Mouse (Mus musculus): Measurements from ENCODE around the gene Atp5b.
"Not testable (repeated sequence)": the region's sequence is repeated elsewhere in the genome, so short reads cannot be mapped to it uniquely, and the experiment has no call there.

Atp5b gene

DNA sequence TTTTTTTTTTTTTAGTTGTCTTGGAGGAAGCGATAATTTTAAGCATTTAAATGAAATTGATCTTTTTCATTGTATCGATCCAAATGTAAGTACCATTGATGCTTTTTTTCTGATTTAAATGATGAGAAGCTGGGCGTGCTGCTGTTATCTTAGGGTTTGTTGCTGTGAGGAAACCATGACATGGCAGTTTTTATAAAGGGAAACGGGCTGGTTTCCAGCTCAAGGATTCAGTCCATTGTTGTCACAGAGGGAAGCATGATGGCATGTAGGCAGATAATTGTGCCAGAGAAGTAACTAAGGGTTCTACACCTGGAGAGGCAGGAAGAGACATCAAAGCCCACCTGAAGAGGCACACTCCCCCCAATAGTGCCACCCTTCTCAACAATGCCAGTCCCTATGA, 13.9 kb upstream of the Atp5b start:
- DNase-seq (ENCODE audit: low read depth, low spot score), result no peak

- DNase-seq (ENCODE audit: low read depth, low spot score), result not testable (repeated sequence)
Observed at GRCm38 (mm10) chr10:128070432-128070831, 12.6 kb upstream of the Atp5b start.

GRCm38 (mm10) chr10:128078269-128078668, 4.8 kb upstream of the Atp5b start:
- DNase-seq (ENCODE audit: low read depth, low spot score), result not testable (repeated sequence)

DNA sequence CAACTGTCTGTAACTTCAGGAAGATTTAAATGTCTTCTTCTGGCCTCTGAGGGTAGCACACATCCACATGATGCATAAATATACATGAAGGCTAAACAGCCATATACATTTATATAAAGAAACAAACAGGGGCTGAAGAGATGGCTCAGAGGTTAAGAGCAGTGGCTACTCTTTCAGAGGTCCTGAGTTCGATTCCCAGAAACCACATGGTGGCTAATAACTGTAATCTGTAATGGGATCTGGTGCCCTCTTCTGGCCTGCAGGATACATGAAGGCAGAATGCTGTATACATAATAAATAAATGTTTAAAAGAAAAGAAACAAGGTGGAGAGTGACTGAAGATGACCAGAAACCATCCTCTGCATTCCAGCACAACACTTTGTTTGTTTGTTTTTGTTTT, 2.6 kb upstream of the Atp5b start:
- DNase-seq (ENCODE audit: low read depth, low spot score), result no peak

GRCm38 (mm10) chr10:128081807-128082476, 1.1 kb upstream of the Atp5b start:
- DNase-seq (ENCODE audit: low read depth, low spot score), result no peak

- DNase-seq (ENCODE audit: low read depth, low spot score), result no peak
Observed at GRCm38 (mm10) chr10:128082477-128082808, 630 bp upstream of the Atp5b start.

- DNase-seq (ENCODE audit: low read depth, low spot score), result no peak
Observed at GRCm38 (mm10) chr10:128083688-128084087, 615 bp downstream of the Atp5b start.

- DNase-seq (ENCODE audit: low read depth, low spot score), result no peak
Observed at GRCm38 (mm10) chr10:128084160-128084559, 1.1 kb downstream of the Atp5b start.

DNA sequence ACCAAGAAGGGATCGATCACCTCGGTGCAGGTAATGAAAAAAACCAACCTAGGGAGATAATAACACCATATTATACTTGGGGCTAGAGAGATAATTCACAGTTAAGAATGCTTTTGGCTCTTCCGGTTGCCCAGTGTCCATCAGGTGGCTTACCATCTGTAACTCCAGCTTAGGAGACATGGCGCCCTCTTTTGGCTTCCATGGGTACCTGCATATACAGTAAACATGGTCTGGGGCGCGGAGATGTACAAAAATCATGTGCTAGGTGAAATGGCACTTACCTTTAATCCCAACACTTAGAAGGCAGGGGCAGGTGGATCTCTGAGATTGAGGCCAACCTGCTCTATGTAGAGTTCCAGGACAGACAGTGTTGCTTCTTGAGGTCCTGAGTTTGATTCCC, 3.3 kb downstream of the Atp5b start:
- no peak for DNase-seq (ENCODE audit: low read depth, low spot score)

DNA sequence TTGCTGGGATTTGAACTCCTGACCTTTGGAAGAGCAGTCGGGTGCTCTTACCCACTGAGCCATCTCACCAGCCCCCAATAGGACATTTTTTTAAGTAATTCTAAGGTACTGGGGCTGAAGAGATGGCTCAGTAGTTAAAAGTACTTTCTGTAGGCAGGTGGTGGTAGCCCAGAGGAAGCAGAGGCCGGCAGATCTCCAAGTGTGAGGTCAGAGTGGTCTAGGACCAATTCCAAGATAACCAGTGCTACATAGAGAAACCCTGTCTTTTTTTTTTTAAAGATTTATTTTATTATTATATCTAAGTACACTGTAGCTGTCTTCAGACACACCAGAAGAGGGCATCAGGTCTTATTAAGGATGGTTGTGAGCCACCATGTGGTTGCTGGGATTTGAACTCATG, 4.1 kb downstream of the Atp5b start:
- DNase-seq (ENCODE audit: low read depth, low spot score), result not testable (repeated sequence)

- DNase-seq (ENCODE audit: low read depth, low spot score), result no peak
Observed at GRCm38 (mm10) chr10:128088181-128088580, 5.1 kb downstream of the Atp5b start.

DNA sequence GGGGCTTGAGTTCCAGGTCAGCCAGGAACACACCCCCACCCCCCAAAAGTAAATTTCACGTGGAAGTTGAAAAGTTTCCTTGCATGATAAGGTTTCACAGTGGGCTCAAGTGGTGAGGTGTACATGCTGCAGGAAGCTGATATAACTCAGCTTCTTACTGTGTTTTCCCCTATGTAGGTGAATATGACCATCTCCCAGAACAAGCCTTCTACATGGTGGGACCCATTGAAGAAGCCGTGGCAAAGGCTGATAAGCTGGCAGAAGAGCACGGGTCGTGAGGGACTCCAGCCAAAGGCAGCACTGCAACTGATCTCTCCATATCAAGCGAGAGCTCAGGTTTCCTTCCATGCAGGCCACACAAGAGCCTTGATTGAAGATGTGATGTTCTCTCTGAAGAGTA, 6.8 kb downstream of the Atp5b start:
- DNase-seq (ENCODE audit: low read depth, low spot score), result no peak

DNA sequence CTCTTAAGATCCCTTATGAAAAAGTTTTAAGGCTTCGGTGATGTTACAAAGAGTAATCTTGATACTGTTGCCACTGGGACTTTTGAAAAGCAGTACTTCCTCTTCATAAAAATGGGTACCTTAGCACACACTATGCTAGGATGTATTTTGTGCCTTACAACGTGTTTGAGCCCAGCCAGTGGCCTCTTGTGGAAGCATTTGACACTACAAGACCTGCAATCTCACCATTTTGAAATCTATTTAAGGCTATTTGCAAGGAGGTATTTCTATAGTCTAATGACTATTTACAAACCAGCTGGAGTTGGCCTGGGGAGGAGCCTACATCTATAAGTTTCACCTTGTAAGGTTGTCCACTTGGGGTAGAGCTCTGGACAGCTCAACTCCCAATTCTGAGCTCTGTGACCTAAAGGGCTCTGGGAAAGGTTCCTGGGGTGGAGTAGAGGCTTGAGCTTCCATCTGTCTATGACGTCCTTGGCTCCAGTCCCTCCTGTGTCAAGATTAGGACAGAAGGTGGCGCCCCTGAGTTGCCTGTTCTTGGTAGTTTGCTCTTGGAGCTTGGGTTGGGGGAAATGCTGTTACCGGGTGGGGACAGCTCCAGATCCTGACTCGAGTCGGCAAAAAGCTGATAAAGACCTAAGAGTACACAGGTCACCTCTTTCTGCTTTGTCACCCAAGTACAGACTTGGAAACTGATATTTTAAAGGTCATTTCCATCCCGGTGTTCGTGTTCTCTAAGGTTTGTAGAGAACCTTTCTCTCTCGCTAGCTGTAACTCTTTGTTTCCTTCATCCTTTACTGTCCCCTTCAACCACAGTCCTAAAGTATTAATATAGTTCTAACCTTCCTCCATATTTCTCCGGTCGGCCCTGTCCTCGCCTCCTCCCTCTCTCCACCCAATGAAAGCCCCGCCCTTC, 7.8 kb downstream of the Atp5b start:
- DNase-seq (ENCODE audit: low read depth, low spot score), result peak; percentile 85

- DNase-seq (ENCODE audit: low read depth, low spot score), result no peak
Observed at GRCm38 (mm10) chr10:128091564-128092505, 8.8 kb downstream of the Atp5b start, which contains the start of gene Baz2a. Baz2a (plus strand) TSS chr10:128091577.

DNA sequence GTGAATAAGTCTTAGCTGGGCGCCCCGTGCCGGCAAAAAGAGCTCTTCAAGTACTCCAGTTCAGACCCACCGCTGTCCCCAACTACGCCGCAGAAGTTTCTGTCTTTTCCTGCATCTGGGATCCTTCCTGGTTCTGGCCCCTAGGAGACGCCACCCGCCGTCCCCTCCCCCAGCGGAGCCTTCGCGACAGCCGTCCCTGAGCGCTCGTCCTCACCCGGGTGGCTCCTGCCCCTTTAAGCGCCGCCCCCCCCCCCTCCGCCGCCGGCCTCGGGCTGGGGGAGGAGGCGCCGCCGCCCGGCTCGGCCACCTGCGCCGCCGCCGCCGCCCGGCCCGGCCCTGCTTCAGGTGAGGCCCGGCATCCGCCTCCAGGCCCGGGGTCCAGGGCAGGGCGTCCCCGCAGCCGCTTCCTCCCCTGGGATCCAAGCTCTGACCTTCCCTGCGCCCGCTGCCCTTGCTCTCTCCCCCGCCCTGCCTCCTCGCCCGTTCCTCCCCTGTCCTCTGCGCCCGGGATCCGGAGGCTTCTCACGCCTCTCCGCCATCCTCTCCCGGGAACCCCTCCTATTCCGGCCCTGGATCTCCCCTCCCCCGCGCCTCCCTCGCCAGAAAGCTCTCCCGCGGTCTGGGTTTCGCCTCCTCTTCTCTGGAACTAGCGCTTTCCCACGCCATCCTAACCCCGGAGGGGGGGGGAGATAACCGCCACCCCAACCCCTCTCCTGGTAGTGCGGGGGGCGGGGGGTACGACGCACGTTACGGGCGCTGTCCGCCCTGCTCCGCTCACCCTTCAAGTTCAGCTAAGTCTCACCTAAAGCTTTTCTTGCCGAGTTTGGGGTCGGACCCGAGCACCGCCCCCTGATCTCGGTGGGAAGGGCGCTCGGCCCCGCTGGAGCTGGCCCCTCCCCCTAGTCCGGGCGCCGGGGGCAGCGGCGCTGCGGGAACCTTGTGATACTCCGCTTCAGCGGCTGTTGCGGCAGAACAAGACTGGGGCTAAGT, 9.7 kb downstream of the Atp5b start:
- peak; percentile 70 for DNase-seq (ENCODE audit: low read depth, low spot score)

GRCm38 (mm10) chr10:128093496-128094294, 10.6 kb downstream of the Atp5b start:
- no peak for DNase-seq (ENCODE audit: low read depth, low spot score)

DNA sequence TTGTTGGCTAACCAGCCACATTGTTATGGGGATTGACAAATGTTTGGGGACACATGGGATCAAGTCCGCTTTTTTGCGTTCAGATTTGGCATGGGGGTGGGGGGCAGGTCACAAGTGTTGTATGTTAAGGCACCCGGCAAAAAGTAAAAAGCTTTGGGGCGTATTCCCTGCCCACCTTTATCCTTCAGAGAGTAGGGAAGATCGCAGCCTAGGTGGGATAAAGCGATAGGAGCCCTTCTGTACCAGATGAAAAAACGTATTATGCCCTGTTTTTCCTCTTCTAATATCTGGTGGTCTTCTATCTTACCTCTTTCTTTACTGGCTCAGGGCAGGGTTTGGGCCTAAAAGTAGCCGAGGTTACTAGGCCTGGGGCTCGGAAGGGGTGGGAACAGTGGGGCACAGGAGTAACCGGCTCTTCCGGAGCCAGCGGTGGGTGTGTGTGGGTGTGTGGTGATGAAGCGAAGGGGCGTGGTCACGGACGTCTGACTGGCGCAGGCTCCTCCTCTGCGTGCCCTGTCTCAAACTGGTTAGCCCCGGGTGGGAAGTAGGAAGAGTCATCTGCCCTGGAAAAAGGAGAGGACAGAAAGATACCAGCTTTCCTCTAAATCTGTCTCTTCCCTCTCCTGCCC, 11.4 kb downstream of the Atp5b start:
- no peak for DNase-seq (ENCODE audit: low read depth, low spot score)

GRCm38 (mm10) chr10:128095003-128095636, 12.0 kb downstream of the Atp5b start:
- DNase-seq (ENCODE audit: low read depth, low spot score), result no peak

- no peak for DNase-seq (ENCODE audit: low read depth, low spot score)
Observed at GRCm38 (mm10) chr10:128096313-128096692, 13.2 kb downstream of the Atp5b start.
